In the genomic region with DNA sequence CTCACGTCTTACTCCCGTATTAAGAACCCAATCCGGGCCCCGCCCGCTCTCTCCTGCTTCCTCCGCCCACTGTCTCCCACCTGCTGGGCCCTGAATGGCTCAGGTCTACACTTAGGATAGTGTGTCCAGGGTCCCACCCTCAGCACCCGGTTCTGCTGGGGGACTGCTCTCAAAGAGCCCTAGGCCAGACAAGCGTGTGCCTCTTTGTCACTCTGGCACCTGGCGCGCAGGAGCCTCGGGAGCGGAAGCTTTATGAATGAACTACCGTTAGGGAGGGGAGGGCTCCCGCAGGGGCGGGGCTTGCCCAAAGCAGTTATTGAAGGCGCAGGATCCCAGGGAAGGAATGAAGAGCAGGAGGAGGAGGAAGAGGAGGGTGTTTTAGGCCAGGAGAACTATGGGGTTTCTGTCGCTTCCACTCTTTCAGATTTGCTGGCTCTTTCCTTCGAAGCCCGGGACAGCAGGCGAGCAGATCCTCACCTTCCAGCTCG, we compare ENCODE assay signal across 8 mouse cellular contexts. TPM values are rescaled to one million over a fixed set of nuclear protein-coding genes. Genes with fewer than 3 reads are reported as not detected.
DNase-seq lines count a peak whose midpoint lies in the region; ATAC-seq and TF ChIP-seq lines count a peak whose summit lies in the region.

No protein-coding gene starts in this region.

- WGBS in embryonic facial prominence, embryonic 11.5 days: under 1% methylated on average over 21 of the region's 21 CpGs
- under 1% methylated on average over 21 of the region's 21 CpGs for WGBS in heart, embryonic 12.5 days
- WGBS in liver, embryonic 14.5 days (ENCODE audit: insufficient replicate concordance): 1% methylated on average over 21 of the region's 21 CpGs
- WGBS in stomach, embryonic 15.5 days: 0% methylated on average over 21 of the region's 21 CpGs

- peak overlapping the region; percentile 94 for H3K27ac ChIP-seq in embryonic facial prominence, embryonic 11.5 days (replicated peaks; ENCODE audit: low read depth, low read length)
- H3K27ac ChIP-seq in heart, embryonic 12.5 days (ENCODE audit: poor library complexity, severe bottlenecking): peak overlapping the region; percentile 89
- H3K27ac ChIP-seq in liver, embryonic 14.5 days: no peak overlapping the region
- H3K27ac ChIP-seq in stomach, embryonic 15.5 days: peak overlapping the region; percentile 95

- peak; percentile 65 for ATAC-seq in embryonic facial prominence, embryonic 11.5 days (replicated peaks; ENCODE audit: insufficient number of reproducible peaks, low FRiP score, low TSS enrichment, low read depth)
- ATAC-seq in heart, embryonic 12.5 days (ENCODE audit: insufficient number of reproducible peaks, low FRiP score): peak; percentile 26
- peak; percentile 64 for ATAC-seq in liver, embryonic 14.5 days (ENCODE audit: insufficient read depth)
- ATAC-seq in stomach, embryonic 15.5 days (ENCODE audit: insufficient read depth, low FRiP score, low read depth): peak; percentile 56

- H3K9ac ChIP-seq in embryonic facial prominence, embryonic 11.5 days (replicated peaks; ENCODE audit: low read length): peak overlapping the region; percentile 97
- peak overlapping the region; percentile 94 for H3K9ac ChIP-seq in heart, embryonic 12.5 days
- H3K9ac ChIP-seq in liver, embryonic 14.5 days (replicated peaks): peak overlapping the region; percentile 55
- peak overlapping the region; percentile 93 for H3K9ac ChIP-seq in stomach, embryonic 15.5 days

- H3K4me1 ChIP-seq in embryonic facial prominence, embryonic 11.5 days (ENCODE audit: control insufficient read depth, insufficient read depth, low read length): no peaks in the 10 kb centered on the region; the same call in 1 of the 2 replicates
- peaks cover 16% of the 10 kb centered on the region for H3K4me1 ChIP-seq in heart, embryonic 12.5 days (replicated peaks)
- peaks cover 0 to 2% of the 10 kb centered on the region in 2 experiments; a peak in 1 of 4 replicates for H3K4me1 ChIP-seq in liver, embryonic 14.5 days (replicated peaks; ENCODE audit: control insufficient read depth in 2 of 2, insufficient read depth in 2 of 2, low read length in 1 of 2)
- H3K4me1 ChIP-seq in stomach, embryonic 15.5 days: peaks cover 20% of the 10 kb centered on the region

- TF ChIP-seq EP300 in liver, embryonic 14.5 days (IDR thresholded peaks at IDR 0.05; ENCODE audit: low read depth): no peak

- H3K4me2 ChIP-seq in embryonic facial prominence, embryonic 11.5 days (ENCODE audit: low read depth, low read length): peak overlapping the region; percentile 86
- H3K4me2 ChIP-seq in heart, embryonic 12.5 days: peak overlapping the region; percentile 87
- H3K4me2 ChIP-seq in liver, embryonic 14.5 days (ENCODE audit: low read depth): peak overlapping the region; percentile 90
- H3K4me2 ChIP-seq in stomach, embryonic 15.5 days: peak overlapping the region; percentile 97

- H3K4me3 ChIP-seq in embryonic facial prominence, embryonic 11.5 days (ENCODE audit: low read depth, low read length): peak overlapping the region; percentile 91
- peak overlapping the region; percentile 82 for H3K4me3 ChIP-seq in heart, embryonic 12.5 days
- H3K4me3 ChIP-seq in liver, embryonic 14.5 days (ENCODE audit: insufficient read depth in 1 of 2, low read depth in 2 of 2, low read length in 2 of 2): peak overlapping the region; percentile 62 to 75
- peak overlapping the region; percentile 87 for H3K4me3 ChIP-seq in stomach, embryonic 15.5 days (replicated peaks)

- TF ChIP-seq CTCF in liver, embryonic 14.5 days (IDR thresholded peaks at IDR 0.05; ENCODE audit: low read depth): no peak

- peaks cover 9% of the 10 kb centered on the region for H3K36me3 ChIP-seq in embryonic facial prominence, embryonic 11.5 days (replicated peaks; ENCODE audit: control insufficient read depth, insufficient read depth, low read depth, low read length)
- peaks cover 41% of the 10 kb centered on the region for H3K36me3 ChIP-seq in heart, embryonic 12.5 days
- H3K36me3 ChIP-seq in liver, embryonic 14.5 days (replicated peaks; ENCODE audit: control insufficient read depth, insufficient read depth, low read depth): peaks cover 3% of the 10 kb centered on the region; the same call in 1 of the 2 replicates
- H3K36me3 ChIP-seq in stomach, embryonic 15.5 days: peaks cover 28% of the 10 kb centered on the region

- H3K27me3 ChIP-seq in embryonic facial prominence, embryonic 11.5 days (ENCODE audit: control insufficient read depth, insufficient read depth, low read length): no peaks in the 10 kb centered on the region
- no peaks in the 10 kb centered on the region for H3K27me3 ChIP-seq in heart, embryonic 12.5 days (replicated peaks)
- H3K27me3 ChIP-seq in liver, embryonic 14.5 days (ENCODE audit: control insufficient read depth, insufficient read depth, low read length): peaks cover 5% of the 10 kb centered on the region; the same call in 1 of the 2 replicates
- H3K27me3 ChIP-seq in stomach, embryonic 15.5 days (replicated peaks): no peaks in the 10 kb centered on the region

- DNase-seq in A20 (ENCODE audit: low read depth, low spot score): peak; percentile 88
- DNase-seq in adrenal gland, postnatal 10 days: peak; percentile 69
- DNase-seq in embryonic facial prominence, embryonic 11.5 days (ENCODE audit: low spot score): peak; percentile 78
- peak; percentile 79 for DNase-seq in kidney, postnatal 10 days
- peak in 2 of 3 experiments; percentile 37 to 46 for DNase-seq in liver, embryonic 14.5 days (ENCODE audit: low read depth in 3 of 3, low spot score in 3 of 3)
- DNase-seq in neural tube, embryonic 10.5 days (ENCODE audit: extremely low spot score, low spot score): peak; percentile 70

- no peaks in the 10 kb centered on the region for H3K9me3 ChIP-seq in embryonic facial prominence, embryonic 11.5 days (replicated peaks; ENCODE audit: control insufficient read depth, low read length)
- H3K9me3 ChIP-seq in heart, embryonic 12.5 days (replicated peaks): no peaks in the 10 kb centered on the region
- no peaks in the 10 kb centered on the region for H3K9me3 ChIP-seq in liver, embryonic 14.5 days (ENCODE audit: control insufficient read depth, low read length)
- no peaks in the 10 kb centered on the region for H3K9me3 ChIP-seq in stomach, embryonic 15.5 days

RNA-seq across cellular contexts. Expression of a gene that starts 21.2 kb away (rescaled TPM):
- 10 to 100 TPM; 22.6 to 23.4 TPM for total RNA-seq in adrenal gland, postnatal 10 days (2021)
- 21.5 and 23.0 TPM in 2 replicates for polyA plus RNA-seq in embryonic facial prominence, embryonic 11.5 days (2014; fragmentation: Nextera tagmentation; extraction: Ambion mirVana)
- 18.1 and 18.4 TPM in 2 replicates for polyA plus RNA-seq in heart, embryonic 12.5 days (2016; fragmentation: Nextera tagmentation; extraction: Ambion mirVana)
- 2.1 and 2.3 TPM in 2 replicates for polyA plus RNA-seq in liver, embryonic 14.5 days (2012; rRNA removed)
- polyA plus RNA-seq in liver, embryonic 14.5 days (2014; fragmentation: Nextera tagmentation; extraction: Ambion mirVana): 2.9 and 3.4 TPM in 2 replicates
- 17.0 and 18.0 TPM in 2 replicates for polyA plus RNA-seq in stomach, embryonic 15.5 days (2015; fragmentation: Nextera tagmentation; extraction: Ambion mirVana)

RNA-seq across cellular contexts. Expression of a gene that starts 33.1 kb away (rescaled TPM):
- total RNA-seq in adrenal gland, postnatal 10 days (2021): 1 to 10 TPM; 3.9 to 6.4 TPM
- 10.3 and 11.8 TPM in 2 replicates for polyA plus RNA-seq in embryonic facial prominence, embryonic 11.5 days (2014; fragmentation: Nextera tagmentation; extraction: Ambion mirVana)
- 5.2 and 6.2 TPM in 2 replicates for polyA plus RNA-seq in heart, embryonic 12.5 days (2016; fragmentation: Nextera tagmentation; extraction: Ambion mirVana)
- 0.38 and 0.51 TPM in 2 replicates for polyA plus RNA-seq in liver, embryonic 14.5 days (2012; rRNA removed)
- polyA plus RNA-seq in liver, embryonic 14.5 days (2014; fragmentation: Nextera tagmentation; extraction: Ambion mirVana): 1.4 and 1.5 TPM in 2 replicates
- 6.0 and 6.6 TPM in 2 replicates for polyA plus RNA-seq in stomach, embryonic 15.5 days (2015; fragmentation: Nextera tagmentation; extraction: Ambion mirVana)

RNA-seq across cellular contexts. Expression of a gene that starts 36.0 kb away (rescaled TPM):
- total RNA-seq in adrenal gland, postnatal 10 days (2021): under 1 TPM; 0.42 to 0.51 TPM
- polyA plus RNA-seq in embryonic facial prominence, embryonic 11.5 days (2014; fragmentation: Nextera tagmentation; extraction: Ambion mirVana): 0.11 and 0.13 TPM in 2 replicates
- polyA plus RNA-seq in heart, embryonic 12.5 days (2016; fragmentation: Nextera tagmentation; extraction: Ambion mirVana): 0.08 and 0.09 TPM in 2 replicates
- 0.42 and 0.54 TPM in 2 replicates for polyA plus RNA-seq in liver, embryonic 14.5 days (2012; rRNA removed)
- 0.25 and 0.39 TPM in 2 replicates for polyA plus RNA-seq in liver, embryonic 14.5 days (2014; fragmentation: Nextera tagmentation; extraction: Ambion mirVana)
- polyA plus RNA-seq in stomach, embryonic 15.5 days (2015; fragmentation: Nextera tagmentation; extraction: Ambion mirVana): 0.41 and 0.80 TPM in 2 replicates

RNA-seq across cellular contexts. Expression of a gene that starts 54.4 kb away (rescaled TPM):
- 10 to 100 TPM; 56.4 to 56.8 TPM for total RNA-seq in adrenal gland, postnatal 10 days (2021)
- polyA plus RNA-seq in embryonic facial prominence, embryonic 11.5 days (2014; fragmentation: Nextera tagmentation; extraction: Ambion mirVana): 177 and 191 TPM in 2 replicates
- polyA plus RNA-seq in heart, embryonic 12.5 days (2016; fragmentation: Nextera tagmentation; extraction: Ambion mirVana): 107 and 108 TPM in 2 replicates
- polyA plus RNA-seq in liver, embryonic 14.5 days (2012; rRNA removed): 11.2 and 12.4 TPM in 2 replicates
- polyA plus RNA-seq in liver, embryonic 14.5 days (2014; fragmentation: Nextera tagmentation; extraction: Ambion mirVana): 21.6 and 26.5 TPM in 2 replicates
- 88.7 and 91.0 TPM in 2 replicates for polyA plus RNA-seq in stomach, embryonic 15.5 days (2015; fragmentation: Nextera tagmentation; extraction: Ambion mirVana)

RNA-seq across cellular contexts. Expression of a gene that starts 55.5 kb away (rescaled TPM):
- 1 to 10 TPM; 7.5 to 9.8 TPM for total RNA-seq in adrenal gland, postnatal 10 days (2021)
- 16.1 and 16.2 TPM in 2 replicates for polyA plus RNA-seq in embryonic facial prominence, embryonic 11.5 days (2014; fragmentation: Nextera tagmentation; extraction: Ambion mirVana)
- polyA plus RNA-seq in heart, embryonic 12.5 days (2016; fragmentation: Nextera tagmentation; extraction: Ambion mirVana): 11.7 and 13.1 TPM in 2 replicates
- 2.5 and 3.2 TPM in 2 replicates for polyA plus RNA-seq in liver, embryonic 14.5 days (2012; rRNA removed)
- polyA plus RNA-seq in liver, embryonic 14.5 days (2014; fragmentation: Nextera tagmentation; extraction: Ambion mirVana): 3.5 and 3.8 TPM in 2 replicates
- polyA plus RNA-seq in stomach, embryonic 15.5 days (2015; fragmentation: Nextera tagmentation; extraction: Ambion mirVana): 10.5 and 11.0 TPM in 2 replicates
